Comparison of ENCODE assay signal across 22 mouse cellular contexts in the genomic region with DNA sequence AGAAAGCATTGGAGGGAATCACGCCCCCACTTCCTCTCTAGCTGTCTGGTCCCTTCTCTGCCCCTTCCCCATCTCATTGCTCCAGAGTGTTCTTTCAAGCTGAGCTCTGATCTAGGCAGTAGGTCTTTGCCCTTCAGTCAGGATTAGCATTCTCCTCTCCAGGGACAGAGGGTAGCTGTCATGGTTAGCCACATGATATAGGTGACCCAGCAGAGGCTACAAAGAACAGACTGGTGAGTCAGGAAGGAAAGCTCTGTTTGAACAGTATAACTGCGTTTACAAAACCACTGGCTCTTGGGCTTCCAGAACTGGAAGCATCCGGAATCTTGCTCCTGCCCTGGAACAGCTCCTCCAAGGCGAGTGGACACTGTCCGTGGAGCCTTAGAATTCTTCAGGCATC. TPM values are rescaled to one million over a fixed set of nuclear protein-coding genes. Genes with fewer than 3 reads are reported as not detected.
DNase-seq lines count a peak whose midpoint lies in the region; ATAC-seq and TF ChIP-seq lines count a peak whose summit lies in the region.
"Had no signal": no experiment of that assay in that cellular context is flagged by ENCODE, and none has a peak within 500 bp of the region (broad histone marks: within the 10 kb centered on the region; RNA-seq: fewer than 3 reads in every experiment).

No protein-coding gene starts in this region.

- no peak overlapping the region for H3K9ac ChIP-seq in intestine, embryonic 16.5 days (ENCODE audit: low read depth, low read length)
- no peak overlapping the region for H3K9ac ChIP-seq in intestine, postnatal 0 days (ENCODE audit: low read depth, low read length)
- no peak overlapping the region for H3K9ac ChIP-seq in stomach, postnatal 0 days (ENCODE audit: low read length)
- H3K9ac ChIP-seq: embryonic facial prominence, embryonic 13.5 days; embryonic facial prominence, embryonic 15.5 days; forebrain, embryonic 12.5 days had no signal

- peak; percentile 16; the same call in 1 of the 2 replicates for ATAC-seq in intestine, embryonic 16.5 days
- no peak for ATAC-seq in intestine, postnatal 0 days
- ATAC-seq in granulocyte monocyte progenitor cell, adult 5-6 weeks (replicated peaks; ENCODE audit: poor library complexity, severe bottlenecking), result peak; percentile 30; the same call in 1 of the 2 replicates
- peak; percentile 79 for ATAC-seq in stomach, postnatal 0 days (ENCODE audit: low FRiP score, low TSS enrichment)
- ATAC-seq: forebrain, embryonic 14.5 days had no signal

- WGBS in intestine, embryonic 16.5 days, result 72% methylated on average over 5 of the region's 5 CpGs
- whole genome bisulfite sequencing in intestine, postnatal 0 days, result 67% methylated on average over 5 of the region's 5 CpGs
- 65% methylated on average over 5 of the region's 5 CpGs for WGBS in stomach, postnatal 0 days

- no peak overlapping the region for H3K4me3 ChIP-seq in intestine, embryonic 16.5 days (ENCODE audit: low read length)
- no peak overlapping the region for H3K4me3 ChIP-seq in intestine, postnatal 0 days (ENCODE audit: low read depth, low read length)
- H3K4me3 ChIP-seq in stomach, postnatal 0 days (ENCODE audit: low read depth, low read length), result no peak overlapping the region
- H3K4me3 ChIP-seq in layer of hippocampus, adult 2 months, result no peak overlapping the region
- H3K4me3 ChIP-seq: embryonic facial prominence, embryonic 13.5 days; embryonic facial prominence, embryonic 15.5 days; erythroblast, embryonic 14.5 days; forebrain, embryonic 10.5 days; forebrain, embryonic 12.5 days had no signal

- H3K36me3 ChIP-seq in intestine, embryonic 16.5 days (ENCODE audit: control insufficient read depth, insufficient read depth, low read length), result no peaks in the 10 kb centered on the region
- H3K36me3 ChIP-seq in intestine, postnatal 0 days (ENCODE audit: control insufficient read depth, insufficient read depth), result no peaks in the 10 kb centered on the region
- no peaks in the 10 kb centered on the region for H3K36me3 ChIP-seq in stomach, postnatal 0 days (ENCODE audit: control insufficient read depth, insufficient read depth, low read length)
- H3K36me3 ChIP-seq: embryonic facial prominence, embryonic 13.5 days; embryonic facial prominence, embryonic 15.5 days; forebrain, embryonic 10.5 days; forebrain, embryonic 12.5 days had no signal

- H3K4me1 ChIP-seq in intestine, embryonic 16.5 days (ENCODE audit: control insufficient read depth, insufficient read depth, low read length), result peaks cover 8% of the 10 kb centered on the region; the same call in 1 of the 2 replicates
- H3K4me1 ChIP-seq in intestine, postnatal 0 days (replicated peaks; ENCODE audit: control insufficient read depth, insufficient read depth, low read length), result peaks cover 5% of the 10 kb centered on the region; the same call in 1 of the 2 replicates
- H3K4me1 ChIP-seq in stomach, postnatal 0 days (replicated peaks; ENCODE audit: control insufficient read depth, insufficient read depth), result peaks cover 5% of the 10 kb centered on the region
- H3K4me1 ChIP-seq: embryonic facial prominence, embryonic 15.5 days; forebrain, embryonic 12.5 days had no signal

- H3K27ac ChIP-seq in intestine, embryonic 16.5 days (ENCODE audit: low read length), result no peak overlapping the region
- H3K27ac ChIP-seq in intestine, postnatal 0 days (ENCODE audit: low read depth, low read length), result no peak overlapping the region
- 0 out of 2 replicates have a peak overlapping the region, but pooled peaks have one; percentile 30 for H3K27ac ChIP-seq in stomach, postnatal 0 days (replicated peaks)
- H3K27ac ChIP-seq in layer of hippocampus, adult 2 months, result no peak overlapping the region
- H3K27ac ChIP-seq: embryonic facial prominence, embryonic 13.5 days; embryonic facial prominence, embryonic 15.5 days; forebrain, embryonic 10.5 days; forebrain, embryonic 12.5 days had no signal

- DNase-seq in stomach, postnatal 0 days (ENCODE audit: low spot score), result no peak
- no peak for DNase-seq in thymus, postnatal 36 days
- DNase-seq in layer of hippocampus, adult 2 months (ENCODE audit: low spot score in 2 of 2), result no peak
- DNase-seq: adrenal gland, adult 2 months; adrenal gland, postnatal 10 days; adrenal gland, postnatal 25 days; cerebellum, adult 11 months; cerebellum, adult 18-20 months; cerebellum, adult 8-10 months; cerebellum, adult 9-11 months; cerebellum, postnatal 14 days; cerebellum, postnatal 36 days; embryo, embryonic 11 days had no signal

- no peak for TF ChIP-seq CTCF in intestine, postnatal 0 days (IDR thresholded peaks at IDR 0.05; ENCODE audit: low read depth)
- TF ChIP-seq CTCF in stomach, postnatal 0 days (IDR thresholded peaks at IDR 0.05; ENCODE audit: low read depth), result no peak
- TF ChIP-seq CTCF in layer of hippocampus, adult 2 months (conservative IDR thresholded peaks at IDR 0.05), result no peak

- H3K9me3 ChIP-seq in intestine, embryonic 16.5 days (ENCODE audit: control insufficient read depth, low read length), result no peaks in the 10 kb centered on the region
- H3K9me3 ChIP-seq in intestine, postnatal 0 days (ENCODE audit: control insufficient read depth), result no peaks in the 10 kb centered on the region
- H3K9me3 ChIP-seq in stomach, postnatal 0 days (ENCODE audit: control insufficient read depth, low read length), result no peaks in the 10 kb centered on the region
- H3K9me3 ChIP-seq: embryonic facial prominence, embryonic 13.5 days; embryonic facial prominence, embryonic 15.5 days; forebrain, embryonic 10.5 days; forebrain, embryonic 12.5 days had no signal

- H3K27me3 ChIP-seq in intestine, embryonic 16.5 days (replicated peaks; ENCODE audit: control insufficient read depth, insufficient read depth, low read length), result no peaks in the 10 kb centered on the region
- H3K27me3 ChIP-seq in intestine, postnatal 0 days (replicated peaks; ENCODE audit: control insufficient read depth, insufficient read depth, low read length), result no peaks in the 10 kb centered on the region
- no peaks in the 10 kb centered on the region for H3K27me3 ChIP-seq in stomach, postnatal 0 days (ENCODE audit: control insufficient read depth, insufficient read depth, low read length)
- H3K27me3 ChIP-seq: embryonic facial prominence, embryonic 13.5 days; embryonic facial prominence, embryonic 15.5 days; forebrain, embryonic 12.5 days had no signal

- no peak for TF ChIP-seq EP300 in stomach, postnatal 0 days (optimal IDR thresholded peaks at IDR 0.05)

- no peak overlapping the region for H3K4me2 ChIP-seq in intestine, embryonic 16.5 days (ENCODE audit: low read depth, low read length)
- no peak overlapping the region for H3K4me2 ChIP-seq in intestine, postnatal 0 days (replicated peaks; ENCODE audit: low read depth)
- H3K4me2 ChIP-seq in stomach, postnatal 0 days (replicated peaks; ENCODE audit: low read depth), result no peak overlapping the region
- H3K4me2 ChIP-seq: embryonic facial prominence, embryonic 13.5 days; embryonic facial prominence, embryonic 15.5 days; forebrain, embryonic 12.5 days had no signal

RNA-seq across cellular contexts. Expression of gene Gadd45a, which starts 53.2 kb away (rescaled TPM):
- polyA plus RNA-seq in intestine, embryonic 16.5 days (2015; fragmentation: Nextera tagmentation; extraction: Ambion mirVana), result 27.4 and 30.2 TPM in 2 replicates
- polyA plus RNA-seq in intestine, postnatal 0 days (2015; fragmentation: Nextera tagmentation; extraction: Ambion mirVana), result 68.1 and 74.0 TPM in 2 replicates
- 6.2 and 12.7 TPM in 2 replicates for total RNA-seq in granulocyte monocyte progenitor cell, adult 5-6 weeks (2014; fragmentation: Nextera tagmentation)
- 52.5 and 66.5 TPM in 2 replicates for total RNA-seq in granulocyte monocyte progenitor cell, adult 5-6 weeks (2017)
- 23.0 and 26.2 TPM in 2 replicates for polyA plus RNA-seq in stomach, postnatal 0 days (2015; fragmentation: Nextera tagmentation; extraction: Ambion mirVana)
- 1 to 10 TPM; 8.4 to 9.5 TPM for total RNA-seq in layer of hippocampus, adult 2 months (2021)
